Mouse (Mus musculus): ENCODE results near the gene Col20a1. TPM values are rescaled to one million over a fixed set of nuclear protein-coding genes. Genes with fewer than 3 reads are reported as not detected.

Col20a1 gene
- total RNA-seq, 2 experiments from 2014 or later, result 2.7 to 5.4 TPM

GRCm38 (mm10) chr2:181008339-181008738, 22.0 kb downstream of the Col20a1 start:
- no peak for DNase-seq (ENCODE audit: low spot score in 2 of 2)
- H3K27ac ChIP-seq, result no peak overlapping the region
- H3K4me3 ChIP-seq, result no peak overlapping the region
- TF ChIP-seq CTCF (conservative IDR thresholded peaks at IDR 0.05), result no peak

DNA sequence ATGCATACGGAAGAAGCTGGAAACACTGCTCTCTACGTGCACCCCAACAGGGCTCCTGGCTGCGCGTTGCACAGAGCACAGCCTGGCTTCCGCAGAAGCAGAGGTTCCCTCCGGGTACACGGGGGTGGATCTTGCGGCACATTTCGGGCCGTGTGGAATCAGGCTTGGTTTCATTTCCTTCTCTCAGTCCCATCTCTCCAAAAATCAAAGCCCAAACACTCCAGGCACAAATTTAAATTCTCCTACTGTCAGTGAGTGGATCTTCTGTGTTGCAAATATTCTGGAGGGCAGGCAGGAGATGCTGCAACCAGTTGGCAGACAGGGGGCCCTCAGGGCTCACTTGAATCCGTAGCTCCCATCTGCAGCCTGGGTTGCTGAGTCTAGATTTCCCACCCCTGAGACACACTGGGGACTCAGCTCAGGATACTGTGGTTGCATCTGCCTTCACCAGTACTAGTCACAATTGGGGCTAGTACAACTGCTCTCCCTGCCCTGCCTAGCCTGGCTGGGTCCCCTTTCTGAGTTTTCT, 45.1 kb downstream of the Col20a1 start:
- no peak overlapping the region for H3K4me3 ChIP-seq
- peak; percentile 60 for TF ChIP-seq CTCF (conservative IDR thresholded peaks at IDR 0.05)
- DNase-seq (ENCODE audit: low spot score in 2 of 2), result peak; percentile 31 to 44
- H3K27ac ChIP-seq, result peak overlapping the region; percentile 79

DNA sequence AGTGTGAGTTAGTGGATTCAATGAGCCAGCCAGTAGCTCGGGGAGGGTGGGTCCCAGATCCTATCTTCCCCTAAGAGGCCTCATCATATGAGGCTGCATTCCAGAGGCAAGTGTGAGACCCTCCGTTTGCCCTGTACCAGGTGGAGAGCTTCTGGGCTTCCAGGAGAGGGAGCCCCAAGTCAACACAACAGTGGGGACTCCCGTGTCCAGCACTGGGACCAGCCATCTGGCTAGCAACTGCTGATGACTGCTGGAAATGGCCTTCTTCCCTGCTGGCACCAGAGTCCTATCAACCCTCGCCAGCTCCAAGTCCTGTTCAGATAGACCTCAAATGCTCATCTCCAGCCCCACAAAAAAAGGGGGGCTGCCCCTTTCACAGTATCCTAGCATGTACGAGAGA, 46.1 kb downstream of the Col20a1 start:
- DNase-seq (ENCODE audit: low spot score in 2 of 2), result peak; percentile 29 to 33
- peak; percentile 72 for TF ChIP-seq CTCF (conservative IDR thresholded peaks at IDR 0.05)
- H3K4me3 ChIP-seq, result no peak overlapping the region
- H3K27ac ChIP-seq, result peak overlapping the region; percentile 79; the same call in 1 of the 2 replicates

DNA sequence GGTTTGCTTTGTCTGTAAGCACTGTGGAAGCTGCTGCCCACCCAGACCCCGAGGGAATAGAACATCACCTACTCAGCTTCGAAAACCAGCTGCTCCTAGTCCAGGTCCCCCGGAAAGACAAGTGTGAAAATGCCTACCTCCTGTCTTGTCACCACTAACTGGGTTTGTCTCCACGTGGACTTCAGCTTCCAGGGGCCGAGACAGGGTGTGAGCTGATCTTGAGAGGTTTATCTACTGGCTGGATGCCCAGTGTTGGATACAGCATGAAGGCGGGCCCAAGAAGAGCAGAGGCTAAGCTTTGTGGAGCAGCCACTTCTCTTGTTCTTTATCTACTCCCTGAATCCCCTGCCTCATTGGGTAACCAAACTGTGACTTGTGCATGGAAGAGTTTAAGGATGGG, 47.0 kb downstream of the Col20a1 start:
- no peak for DNase-seq (ENCODE audit: low spot score in 2 of 2)
- Histone ChIP-seq H3K4me3 (no peak overlapping the region), H3K27ac (no peak overlapping the region)
- no peak for TF ChIP-seq CTCF (conservative IDR thresholded peaks at IDR 0.05)

GRCm38 (mm10) chr2:181035186-181035585, 48.9 kb downstream of the Col20a1 start:
- Histone ChIP-seq H3K27ac (no peak overlapping the region), H3K4me3 (no peak overlapping the region)
- TF ChIP-seq CTCF (conservative IDR thresholded peaks at IDR 0.05), result no peak
- no peak for DNase-seq (ENCODE audit: low spot score in 2 of 2)

- H3K27ac ChIP-seq, result no peak overlapping the region
- TF ChIP-seq CTCF (conservative IDR thresholded peaks at IDR 0.05), result no peak
- no peak overlapping the region for H3K4me3 ChIP-seq
- no peak for DNase-seq (ENCODE audit: low spot score in 2 of 2)
Measured at GRCm38 (mm10) chr2:181036561-181036960, 50.2 kb downstream of the Col20a1 start.

DNA sequence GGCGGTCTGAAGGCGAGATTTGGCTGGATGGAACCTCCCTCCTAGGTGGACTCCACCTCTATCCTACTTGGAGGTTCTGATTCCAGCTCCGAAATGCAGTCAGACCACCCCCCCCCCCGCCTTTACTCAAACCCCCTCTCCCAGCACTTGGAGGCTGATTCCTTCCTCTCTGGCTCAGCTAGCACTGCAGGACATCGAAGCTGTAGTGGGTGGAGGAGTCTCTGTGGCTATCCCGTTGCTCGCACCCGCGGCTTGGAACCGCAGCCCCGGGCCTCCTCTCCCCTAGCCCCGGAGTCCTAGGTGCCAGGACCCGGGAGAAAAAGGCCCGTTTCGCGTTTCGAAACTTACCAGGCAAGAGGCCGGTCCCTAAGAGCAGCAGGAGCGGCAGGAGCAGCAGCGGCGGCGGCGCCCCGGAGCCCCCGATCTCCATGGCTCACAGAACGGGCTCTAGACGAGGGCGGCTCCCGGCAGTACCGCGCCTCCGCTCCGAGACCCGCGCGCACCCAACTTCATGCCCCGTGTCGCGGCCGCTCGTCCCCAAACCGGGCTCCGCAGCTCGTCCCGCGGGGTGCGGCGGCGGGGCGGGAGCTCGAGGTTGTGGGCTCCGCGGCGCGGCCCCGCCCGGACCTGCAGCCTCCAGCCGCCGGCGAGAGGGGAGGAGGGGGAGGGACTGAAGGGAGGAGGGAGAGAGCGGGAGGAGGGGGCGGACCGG, 52.5 kb downstream of the Col20a1 start:
- no peak for TF ChIP-seq CTCF (conservative IDR thresholded peaks at IDR 0.05)
- DNase-seq (ENCODE audit: low spot score in 2 of 2), result no peak
- Histone ChIP-seq H3K27ac (peak overlapping the region; percentile 65), H3K4me3 (peak overlapping the region; percentile 65)

DNA sequence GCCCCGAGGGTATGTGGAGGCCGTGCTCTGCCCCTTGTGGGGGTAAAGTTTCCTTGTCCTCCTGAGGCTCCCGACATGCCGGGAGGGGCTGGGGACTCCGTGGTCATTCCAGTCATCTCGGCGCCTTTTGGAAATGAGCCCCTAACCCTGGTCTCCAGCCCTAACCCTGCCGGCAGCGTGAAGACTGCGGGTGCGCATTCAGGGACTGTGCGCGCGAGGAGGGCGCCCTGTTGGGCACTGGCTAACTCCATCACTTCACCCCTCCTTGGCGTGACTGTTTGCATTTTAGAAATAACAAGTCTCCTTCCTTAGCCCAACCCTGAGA, 53.0 kb downstream of the Col20a1 start:
- TF ChIP-seq CTCF (conservative IDR thresholded peaks at IDR 0.05), result 0 out of 2 replicates have a peak, but pooled peaks have one; percentile 4
- H3K27ac ChIP-seq, result peak overlapping the region; percentile 65; the same call in 1 of the 2 replicates

GRCm38 (mm10) chr2:181041941-181042340, 55.6 kb downstream of the Col20a1 start:
- DNase-seq (ENCODE audit: low spot score in 2 of 2), result no peak
- H3K4me3 ChIP-seq, result no peak overlapping the region
- no peak overlapping the region for H3K27ac ChIP-seq
- TF ChIP-seq CTCF (conservative IDR thresholded peaks at IDR 0.05), result no peak

More for the DNA sequence above, 53.0 kb downstream of the Col20a1 start:
- peak overlapping the region; percentile 65 for H3K4me3 ChIP-seq
- DNase-seq (ENCODE audit: low spot score in 2 of 2), result no peak

- H3K27ac ChIP-seq, result no peak overlapping the region
- TF ChIP-seq CTCF (conservative IDR thresholded peaks at IDR 0.05), result no peak
- H3K4me3 ChIP-seq, result no peak overlapping the region
- no peak for DNase-seq (ENCODE audit: low spot score in 2 of 2)
Measured at GRCm38 (mm10) chr2:181042376-181042775, 56.0 kb downstream of the Col20a1 start.

DNA sequence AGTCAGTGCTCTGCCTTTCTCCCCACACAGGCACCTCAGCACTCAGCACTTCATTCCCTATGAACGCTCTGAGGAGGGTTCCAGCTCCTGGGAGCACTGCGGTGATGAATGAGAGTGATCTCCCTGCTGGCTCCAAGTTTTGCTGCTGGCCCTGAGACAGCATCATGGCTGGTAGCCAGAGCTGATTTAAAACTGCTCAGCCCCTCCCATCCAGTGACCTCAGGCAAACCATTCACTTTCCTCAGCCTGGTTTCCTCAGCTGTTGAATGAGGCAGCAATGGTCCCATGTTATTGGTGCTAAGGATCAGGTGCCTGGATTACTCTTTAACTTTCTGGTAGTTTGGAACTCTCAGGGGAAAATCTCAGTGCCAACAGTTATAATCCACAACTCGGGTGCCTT, 57.1 kb downstream of the Col20a1 start, which contains the start of gene Chrna4:
Gene Chrna4 (minus strand): TSS at position 110 of the 400 bp plus-strand sequence.
- no peak within 1 kb of the TSS for H3K4me3 ChIP-seq
- no peak for TF ChIP-seq CTCF (conservative IDR thresholded peaks at IDR 0.05)
- DNase-seq (ENCODE audit: low spot score in 2 of 2), result no peak
- no peak within 1 kb of the TSS for H3K27ac ChIP-seq

DNA sequence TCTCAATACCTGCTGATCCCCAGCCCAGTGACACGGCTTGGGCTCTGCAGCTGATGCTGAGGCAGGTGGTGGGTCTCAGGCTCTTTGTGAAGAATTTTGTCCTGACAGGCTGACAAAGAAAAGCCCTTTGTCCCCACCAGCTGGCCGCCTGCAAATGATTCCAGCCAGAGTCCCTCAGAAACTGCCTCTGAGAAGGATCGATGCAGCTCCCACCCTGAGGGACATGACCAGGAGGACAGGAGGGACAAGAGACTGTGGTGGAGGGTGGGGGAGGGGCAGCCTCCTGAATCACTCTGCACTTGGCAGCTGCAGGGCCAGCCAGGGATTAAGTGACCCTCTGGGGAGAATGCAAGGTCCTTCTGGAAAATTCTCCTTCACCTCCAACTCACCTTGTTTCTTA, 57.7 kb downstream of the Col20a1 start:
- TF ChIP-seq CTCF (conservative IDR thresholded peaks at IDR 0.05), result no peak
- Histone ChIP-seq H3K4me3 (no peak overlapping the region), H3K27ac (no peak overlapping the region)
- no peak for DNase-seq (ENCODE audit: low spot score in 2 of 2)

- no peak for DNase-seq (ENCODE audit: low spot score in 2 of 2)
- TF ChIP-seq CTCF (conservative IDR thresholded peaks at IDR 0.05), result no peak
- Histone ChIP-seq H3K27ac (no peak overlapping the region), H3K4me3 (no peak overlapping the region)
Measured at GRCm38 (mm10) chr2:181048252-181048945, 62.1 kb downstream of the Col20a1 start.

All from layer of hippocampus, adult 2 months (tissue).